Mouse (Mus musculus): ENCODE measurements at regions not wholly inside any gene's neighbourhood (a gene's known extent, or its start where the extent isn't known, plus 50 kb on each side); places are given as distances from the start of the nearest gene placed in this dataset.

- DNase-seq (ENCODE audit: low read depth): no peak
Measured at GRCm38 (mm10) chr10:117579210-117579609, 50.1 kb upstream of the Cpm start.

GRCm38 (mm10) chr10:117578696-117579146 is 50.6 kb upstream of the Cpm start:
- DNase-seq (ENCODE audit: low read depth): no peak

GRCm38 (mm10) chr10:117577970-117578695 is 51.2 kb upstream of the Cpm start:
- no peak for DNase-seq (ENCODE audit: low read depth)

- DNase-seq (ENCODE audit: low read depth): no peak
Measured at GRCm38 (mm10) chr10:117576881-117577730, 52.2 kb upstream of the Cpm start.

GRCm38 (mm10) chr10:117576154-117576859 is 53.0 kb upstream of the Cpm start:
- DNase-seq (ENCODE audit: low read depth): no peak

- DNase-seq (ENCODE audit: low read depth): no peak
Measured at GRCm38 (mm10) chr10:117575404-117576153, 53.7 kb upstream of the Cpm start.

GRCm38 (mm10) chr10:117574915-117575314 is 54.4 kb upstream of the Cpm start:
- DNase-seq (ENCODE audit: low read depth): no peak

- no peak for DNase-seq (ENCODE audit: low read depth)
Measured at GRCm38 (mm10) chr10:117574056-117574727, 55.1 kb upstream of the Cpm start.

- DNase-seq (ENCODE audit: low read depth): no peak
Measured at GRCm38 (mm10) chr10:117573596-117573850, 55.8 kb upstream of the Cpm start.

GRCm38 (mm10) chr10:117572746-117573595 is 56.3 kb upstream of the Cpm start:
- no peak for DNase-seq (ENCODE audit: low read depth)

GRCm38 (mm10) chr10:117571891-117572573 is 57.3 kb upstream of the Cpm start:
- no peak for DNase-seq (ENCODE audit: low read depth)

- no peak for DNase-seq (ENCODE audit: low read depth)
Measured at GRCm38 (mm10) chr10:117570971-117571861, 58.1 kb upstream of the Cpm start.

- no peak for DNase-seq (ENCODE audit: low read depth)
Measured at GRCm38 (mm10) chr10:117570091-117570970, 59.0 kb upstream of the Cpm start.

GRCm38 (mm10) chr10:117569301-117570079 is 59.8 kb upstream of the Cpm start:
- no peak for DNase-seq (ENCODE audit: low read depth)

GRCm38 (mm10) chr10:117568472-117569300 is 60.6 kb upstream of the Cpm start:
- DNase-seq (ENCODE audit: low read depth): no peak

- no peak for DNase-seq (ENCODE audit: low read depth)
Measured at GRCm38 (mm10) chr10:117568138-117568387, 61.2 kb upstream of the Cpm start.

All from c-Kit-positive CD71-negative TER-119-negative erythroid progenitor cells, embryonic 14.5 days (primary cell).